Mouse (Mus musculus) 416B (cell line): ENCODE results near the gene Lrrc1.

Experiments used
- DNase-seq: peaks from one replicate; pipeline ENCODE4 v3.0.0; 2011; ENCODE audit warnings: low read depth

Gene Lrrc1

DNA sequence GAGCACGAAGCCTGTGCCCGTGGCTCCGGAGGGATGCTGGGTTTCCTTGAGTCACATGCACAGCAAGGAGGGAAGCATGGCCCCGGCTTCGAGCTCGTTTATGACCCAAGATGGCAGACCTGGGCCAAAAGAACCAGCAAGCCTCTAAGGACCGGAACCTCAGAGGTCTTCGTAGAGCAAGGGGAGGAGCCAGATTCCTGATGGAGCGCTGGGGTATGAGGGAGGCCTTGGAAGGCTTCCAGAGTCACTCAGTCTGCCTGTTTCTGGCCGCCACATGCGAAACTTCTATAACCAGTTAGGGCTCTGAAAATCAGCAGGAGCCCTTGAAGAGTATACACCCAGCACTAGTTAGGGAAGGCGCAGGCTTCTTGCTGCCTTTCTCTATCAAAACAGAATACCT, 159.1 kb downstream of the Lrrc1 start:
- DNase-seq, result no peak

DNA sequence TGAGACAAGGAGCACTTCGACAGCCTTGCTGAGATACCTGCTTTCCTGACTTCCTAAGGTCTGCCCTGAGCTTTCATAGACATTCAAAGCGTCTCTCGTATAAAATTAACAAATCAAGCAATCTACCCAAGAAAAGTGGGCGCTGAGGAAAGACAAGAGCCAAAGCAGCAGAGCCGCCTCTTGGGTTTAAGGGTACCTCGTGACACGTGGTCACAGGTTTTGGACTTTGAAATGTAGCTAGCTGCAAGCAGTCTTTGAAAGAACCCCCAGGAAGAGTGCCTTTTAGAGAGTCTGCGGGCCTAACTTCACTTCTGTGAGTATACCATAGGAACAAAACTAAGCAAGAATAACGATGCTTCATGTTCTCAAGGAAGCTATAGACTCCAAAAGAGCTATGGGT, 160.0 kb downstream of the Lrrc1 start:
- DNase-seq, result no peak

- DNase-seq, result no peak
Observed at GRCm38 (mm10) chr9:77383951-77384350, 160.7 kb downstream of the Lrrc1 start.

- DNase-seq, result no peak
Observed at GRCm38 (mm10) chr9:77382514-77382913, 162.2 kb downstream of the Lrrc1 start.

GRCm38 (mm10) chr9:77381565-77381964, 163.1 kb downstream of the Lrrc1 start:
- peak; percentile 37 for DNase-seq
